In the genomic region with DNA sequence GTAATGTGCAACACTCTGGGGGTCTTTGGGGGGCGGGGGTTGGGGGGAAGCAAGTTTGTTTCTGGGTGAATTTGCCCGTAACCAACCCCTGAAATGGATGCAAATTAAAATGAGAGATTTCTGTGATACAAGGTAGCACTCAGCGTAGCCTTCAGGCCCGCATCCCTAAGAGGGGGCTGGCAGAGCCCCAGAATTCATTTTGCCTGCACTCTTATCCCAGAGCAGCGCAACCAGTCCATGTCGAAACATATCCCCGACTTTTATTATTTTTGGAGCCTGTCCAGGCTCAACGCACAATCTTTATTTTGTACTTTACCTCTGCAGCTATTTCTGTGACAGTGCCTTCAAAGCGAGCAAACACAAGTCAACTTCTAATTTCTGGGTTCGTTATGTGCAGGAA, we compare ENCODE assay signal across 9 mouse cellular contexts.
DNase-seq lines count a peak whose midpoint lies in the region; ATAC-seq and TF ChIP-seq lines count a peak whose summit lies in the region.
"Had no signal": no experiment of that assay in that cellular context is flagged by ENCODE, and none has a peak within 500 bp of the region (broad histone marks: within the 10 kb centered on the region; RNA-seq: fewer than 3 reads in every experiment).

No protein-coding gene starts in this region.

- DNase-seq in kidney, adult 2 months, result no peak
- no peak for DNase-seq in embryonic facial prominence, embryonic 11.5 days (ENCODE audit: low spot score)
- peak; percentile 15 for DNase-seq in heart, postnatal 4 days

- H3K9ac ChIP-seq in kidney, embryonic 16.5 days (replicated peaks; ENCODE audit: low read length), result no peak overlapping the region
- no peak overlapping the region for H3K9ac ChIP-seq in embryonic facial prominence, embryonic 11.5 days (replicated peaks; ENCODE audit: low read length)
- H3K9ac ChIP-seq in midbrain, embryonic 13.5 days (replicated peaks), result no peak overlapping the region
- H3K9ac ChIP-seq: liver, embryonic 15.5 days had no signal

- H3K4me1 ChIP-seq in kidney, embryonic 16.5 days (ENCODE audit: insufficient read depth, low read length), result peaks cover 11% of the 10 kb centered on the region
- H3K4me1 ChIP-seq in kidney, adult 2 months (ENCODE audit: control insufficient read depth, insufficient read depth, low read length), result no peaks in the 10 kb centered on the region
- no peaks in the 10 kb centered on the region for H3K4me1 ChIP-seq in embryonic facial prominence, embryonic 11.5 days (ENCODE audit: control insufficient read depth, insufficient read depth, low read length)
- peaks cover 34% of the 10 kb centered on the region for H3K4me1 ChIP-seq in midbrain, embryonic 13.5 days (replicated peaks)
- H3K4me1 ChIP-seq: liver, embryonic 15.5 days had no signal

- 38% methylated on average over 10 of the region's 10 CpGs for whole genome bisulfite sequencing in kidney, embryonic 16.5 days
- 38% methylated on average over 10 of the region's 10 CpGs for WGBS in kidney, adult 2 months
- 54% methylated on average over 10 of the region's 10 CpGs for WGBS in embryonic facial prominence, embryonic 11.5 days
- 49% methylated on average over 10 of the region's 10 CpGs for WGBS in midbrain, embryonic 13.5 days

- no peaks in the 10 kb centered on the region for H3K36me3 ChIP-seq in kidney, embryonic 16.5 days (ENCODE audit: insufficient read depth, low read length)
- no peaks in the 10 kb centered on the region for H3K36me3 ChIP-seq in kidney, adult 2 months (ENCODE audit: control insufficient read depth, insufficient read depth, low read length)
- no peaks in the 10 kb centered on the region for H3K36me3 ChIP-seq in embryonic facial prominence, embryonic 11.5 days (replicated peaks; ENCODE audit: control insufficient read depth, insufficient read depth, low read depth, low read length)
- H3K36me3 ChIP-seq in midbrain, embryonic 13.5 days, result no peaks in the 10 kb centered on the region
- H3K36me3 ChIP-seq: liver, embryonic 15.5 days had no signal

- no peak for TF ChIP-seq CTCF in kidney, adult 2 months (conservative IDR thresholded peaks at IDR 0.05; ENCODE audit: insufficient read depth, insufficient read length, low read depth, low read length)

- H3K27ac ChIP-seq in kidney, embryonic 16.5 days (ENCODE audit: low read length), result no peak overlapping the region
- H3K27ac ChIP-seq in kidney, adult 2 months (ENCODE audit: insufficient read depth, low read depth, low read length), result no peak overlapping the region
- H3K27ac ChIP-seq in embryonic facial prominence, embryonic 11.5 days (replicated peaks; ENCODE audit: low read depth, low read length), result no peak overlapping the region
- peak overlapping the region; percentile 86 for H3K27ac ChIP-seq in midbrain, embryonic 13.5 days
- H3K27ac ChIP-seq: liver, embryonic 15.5 days had no signal

- H3K27me3 ChIP-seq in kidney, embryonic 16.5 days (ENCODE audit: insufficient read depth, low read length), result no peaks in the 10 kb centered on the region
- no peaks in the 10 kb centered on the region; the same call in 1 of the 2 replicates for H3K27me3 ChIP-seq in kidney, adult 2 months (replicated peaks; ENCODE audit: control insufficient read depth, insufficient read depth, low read length)
- H3K27me3 ChIP-seq in embryonic facial prominence, embryonic 11.5 days (ENCODE audit: control insufficient read depth, insufficient read depth, low read length), result no peaks in the 10 kb centered on the region
- no peaks in the 10 kb centered on the region for H3K27me3 ChIP-seq in midbrain, embryonic 13.5 days
- H3K27me3 ChIP-seq: liver, embryonic 15.5 days had no signal

- no peaks in the 10 kb centered on the region for H3K9me3 ChIP-seq in kidney, embryonic 16.5 days (ENCODE audit: low read length)
- H3K9me3 ChIP-seq in embryonic facial prominence, embryonic 11.5 days (replicated peaks; ENCODE audit: control insufficient read depth, low read length), result no peaks in the 10 kb centered on the region
- H3K9me3 ChIP-seq in midbrain, embryonic 13.5 days, result no peaks in the 10 kb centered on the region

- peak overlapping the region; percentile 34 for H3K4me3 ChIP-seq in kidney, embryonic 16.5 days (ENCODE audit: low read length)
- no peak overlapping the region for H3K4me3 ChIP-seq in kidney, adult 2 months (ENCODE audit: insufficient read depth, low read depth, low read length)
- no peak overlapping the region for H3K4me3 ChIP-seq in embryonic facial prominence, embryonic 11.5 days (ENCODE audit: low read depth, low read length)
- H3K4me3 ChIP-seq in midbrain, embryonic 13.5 days (replicated peaks), result peak overlapping the region; percentile 30
- H3K4me3 ChIP-seq: liver, embryonic 15.5 days had no signal

- peak overlapping the region; percentile 56 for H3K4me2 ChIP-seq in kidney, embryonic 16.5 days (replicated peaks; ENCODE audit: low read depth, low read length)
- peak overlapping the region; percentile 38; the same call in 1 of the 2 replicates for H3K4me2 ChIP-seq in embryonic facial prominence, embryonic 11.5 days (ENCODE audit: low read depth, low read length)
- peak overlapping the region; percentile 56 for H3K4me2 ChIP-seq in midbrain, embryonic 13.5 days (replicated peaks)
- H3K4me2 ChIP-seq: liver, embryonic 15.5 days had no signal

- ATAC-seq in kidney, embryonic 16.5 days (ENCODE audit: low FRiP score, low TSS enrichment), result no peak
- ATAC-seq in embryonic facial prominence, embryonic 11.5 days (replicated peaks; ENCODE audit: insufficient number of reproducible peaks, low FRiP score, low TSS enrichment, low read depth), result no peak
- peak; percentile 46; the same call in 1 of the 2 replicates for ATAC-seq in midbrain, embryonic 13.5 days
- no peak for ATAC-seq in megakaryocyte progenitor cell, adult 5-6 weeks (replicated peaks; ENCODE audit: poor library complexity)
- ATAC-seq in CD4-positive, CD25-positive, alpha-beta regulatory T cell, adult 4 months, result no peak
- ATAC-seq in erythroid progenitor cell, adult 5-6 weeks (replicated peaks; ENCODE audit: low FRiP score, poor library complexity, severe bottlenecking), result no peak

- no peak for TF ChIP-seq POLR2A in kidney, adult 2 months (IDR thresholded peaks at IDR 0.05; ENCODE audit: low read depth, low read length)

Comparison
In these comparisons a context has a peak if more than half of its experiments do, and no peak if none do; other contexts are left out.
1. H3K4me3 ChIP-seq: peak in kidney, embryonic 16.5 days (single experiment) and midbrain, embryonic 13.5 days (single experiment); none in kidney, adult 2 months (single experiment) and embryonic facial prominence, embryonic 11.5 days (single experiment).
2. Peak in every context shown above with its lines, with median percentiles within 50 percentile points of each other: H3K4me2 ChIP-seq.